In genomic region chr2:122234611-122235288, GRCm38 (mm10) we compare ENCODE assay signal across 8 mouse cellular contexts. TPM values are rescaled to one million over a fixed set of nuclear protein-coding genes. Genes with fewer than 3 reads are reported as not detected.
A peak's percentile ranks its signal among the peaks of the same experiment; 100 is the strongest.
DNase-seq lines count a peak whose midpoint lies in the region; ATAC-seq and TF ChIP-seq lines count a peak whose summit lies in the region.

Sord (plus strand) TSS chr2:122234749.

- no peaks in the 10 kb centered on the region for H3K36me3 ChIP-seq in heart, embryonic 11.5 days (ENCODE audit: control insufficient read depth, insufficient read depth, low read length)
- no peaks in the 10 kb centered on the region for H3K36me3 ChIP-seq in kidney, embryonic 15.5 days

- no peak for TF ChIP-seq CTCF in brain, embryonic 14.5 days (IDR thresholded peaks at IDR 0.05; ENCODE audit: borderline replicate concordance, extremely low read depth, insufficient read depth, insufficient read length)

- peak within 1 kb of the TSS; percentile 63 for H3K4me3 ChIP-seq in heart, embryonic 11.5 days (ENCODE audit: low read depth, low read length)
- peak within 1 kb of the TSS; percentile 67 for H3K4me3 ChIP-seq in kidney, embryonic 15.5 days (replicated peaks)

- peaks cover 3% of the 10 kb centered on the region; the same call in 1 of the 2 replicates for H3K4me1 ChIP-seq in heart, embryonic 11.5 days (ENCODE audit: control insufficient read depth, insufficient read depth, low read length)
- peaks cover 14% of the 10 kb centered on the region for H3K4me1 ChIP-seq in kidney, embryonic 15.5 days

- ATAC-seq in erythroblast, adult 5-6 weeks (replicated peaks; ENCODE audit: low FRiP score, poor library complexity, severe bottlenecking) = peak; percentile 89
- ATAC-seq in heart, embryonic 11.5 days (replicated peaks; ENCODE audit: insufficient number of reproducible peaks, low FRiP score, low TSS enrichment) = peak; percentile 91
- ATAC-seq in kidney, embryonic 15.5 days (replicated peaks; ENCODE audit: low FRiP score) = peak; percentile 96

- no peaks in the 10 kb centered on the region for H3K9me3 ChIP-seq in heart, embryonic 11.5 days (replicated peaks; ENCODE audit: control insufficient read depth, low read length)
- no peaks in the 10 kb centered on the region for H3K9me3 ChIP-seq in kidney, embryonic 15.5 days (replicated peaks)

- WGBS in heart, embryonic 11.5 days (ENCODE audit: insufficient replicate concordance) = 2% methylated on average over 35 of the region's 35 CpGs
- WGBS in kidney, embryonic 15.5 days = under 1% methylated on average over 35 of the region's 35 CpGs

- peak within 1 kb of the TSS; percentile 73 for H3K9ac ChIP-seq in heart, embryonic 11.5 days (ENCODE audit: low read depth, low read length)
- H3K9ac ChIP-seq in kidney, embryonic 15.5 days = peak within 1 kb of the TSS; percentile 55

- peak; percentile 85 for DNase-seq in CD4-positive helper T cell, adult 2 months (ENCODE audit: low read depth, low spot score)
- peak; percentile 97 for DNase-seq in brain, embryonic 14.5 days (ENCODE audit: low read depth)
- peak; percentile 91 for DNase-seq in liver
- peak; percentile 6 to 23 for DNase-seq in monocyte, adult 2 months (ENCODE audit: low read depth in 1 of 2, low spot score in 2 of 2)
- peak; percentile 39 to 53 for DNase-seq in spleen, postnatal 14 days (ENCODE audit: low spot score in 2 of 2)

- peak within 1 kb of the TSS; percentile 85 for H3K4me2 ChIP-seq in heart, embryonic 11.5 days
- H3K4me2 ChIP-seq in kidney, embryonic 15.5 days = peak within 1 kb of the TSS; percentile 93

- H3K27me3 ChIP-seq in heart, embryonic 11.5 days (ENCODE audit: control insufficient read depth, insufficient read depth, low read length) = no peaks in the 10 kb centered on the region
- no peaks in the 10 kb centered on the region for H3K27me3 ChIP-seq in kidney, embryonic 15.5 days

- TF ChIP-seq POLR2A in brain, embryonic 14.5 days (IDR thresholded peaks at IDR 0.05; ENCODE audit: borderline replicate concordance, extremely low read depth, insufficient read depth, insufficient read length, poor library complexity, severe bottlenecking) = peak; percentile 8; the same call in 1 of the 2 replicates

- H3K27ac ChIP-seq in heart, embryonic 11.5 days (ENCODE audit: low read depth, low read length) = peak within 1 kb of the TSS; percentile 74; the same call in 1 of the 2 replicates
- H3K27ac ChIP-seq in kidney, embryonic 15.5 days = peak within 1 kb of the TSS; percentile 78

RNA-seq across cellular contexts. Expression of gene Sord, which starts in this region (rescaled TPM):
- polyA plus RNA-seq in brain, embryonic 14.5 days (2012; rRNA removed) = 10.3 and 13.4 TPM in 2 replicates
- 14.6 and 18.8 TPM in 2 replicates for total RNA-seq in erythroblast, adult 5-6 weeks (2015; ENCODE audit: low replicate concordance)
- 15.3 and 18.7 TPM in 2 replicates for total RNA-seq in erythroblast, adult 5-6 weeks (2017; ENCODE audit: low replicate concordance)
- polyA plus RNA-seq in heart, embryonic 11.5 days (2014; fragmentation: Nextera tagmentation; extraction: Ambion mirVana) = 45.0 and 49.8 TPM in 2 replicates
- 41.0 and 41.6 TPM in 2 replicates for polyA plus RNA-seq in kidney, embryonic 15.5 days (2015; fragmentation: Nextera tagmentation; extraction: Ambion mirVana)

Comparison
In these comparisons a context has a peak if more than half of its experiments do, and no peak if none do; other contexts are left out.
1. Peak in every context shown above with its lines: DNase-seq, ATAC-seq, H3K4me3 ChIP-seq and H3K27ac ChIP-seq.
2. DNase-seq: peak in every context shown above with its lines; median percentile 97 in brain, embryonic 14.5 days; 91 in liver; 85 in CD4-positive helper T cell, adult 2 months; 46 in spleen, postnatal 14 days; 14 in monocyte, adult 2 months.